26 mouse cellular contexts compared by ENCODE assay signal in genomic region chr17:13004436-13004835, GRCm38 (mm10). TPM values are rescaled to one million over a fixed set of nuclear protein-coding genes. Genes with fewer than 3 reads are reported as not detected.
"Had no signal": no experiment of that assay in that cellular context is flagged by ENCODE, and none has a peak within 500 bp of the region (broad histone marks: within the 10 kb centered on the region; RNA-seq: fewer than 3 reads in every experiment).

No protein-coding gene starts in this region.

RNA-seq across cellular contexts. Expression of gene Gpr31b, which starts 47.7 kb away (rescaled TPM):
- polyA plus RNA-seq: limb, embryonic 10.5 days; limb, embryonic 11.5 days; limb, embryonic 12.5 days; limb, embryonic 13.5 days; limb, embryonic 15.5 days; liver, adult 2 months; liver, embryonic 11.5 days; liver, embryonic 12.5 days; liver, embryonic 13.5 days; liver, embryonic 15.5 days; liver, embryonic 16.5 days; liver, postnatal 0 days; lung, adult 2 months; lung, embryonic 14.5 days; lung, embryonic 15.5 days; lung, embryonic 16.5 days; lung, postnatal 0 days; midbrain, embryonic 10.5 days; midbrain, embryonic 11.5 days; midbrain, embryonic 12.5 days; midbrain, embryonic 13.5 days; midbrain, embryonic 14.5 days; midbrain, postnatal 0 days; myocyte; neural tube, embryonic 11.5 days; neural tube, embryonic 12.5 days had no signal

RNA-seq across cellular contexts. Expression of gene Tcp10b, which starts 56.5 kb away (rescaled TPM):
- polyA plus RNA-seq: limb, embryonic 10.5 days; limb, embryonic 11.5 days; limb, embryonic 12.5 days; limb, embryonic 13.5 days; liver, adult 2 months; liver, embryonic 11.5 days; liver, embryonic 12.5 days; liver, embryonic 13.5 days; liver, embryonic 15.5 days; liver, embryonic 16.5 days; liver, postnatal 0 days; lung, embryonic 14.5 days; lung, embryonic 15.5 days; midbrain, embryonic 11.5 days; midbrain, embryonic 12.5 days; midbrain, embryonic 13.5 days; myocyte; neural tube, embryonic 11.5 days; neural tube, embryonic 12.5 days had no signal
